ENCODE assay signal across 8 mouse cellular contexts in the genomic region with DNA sequence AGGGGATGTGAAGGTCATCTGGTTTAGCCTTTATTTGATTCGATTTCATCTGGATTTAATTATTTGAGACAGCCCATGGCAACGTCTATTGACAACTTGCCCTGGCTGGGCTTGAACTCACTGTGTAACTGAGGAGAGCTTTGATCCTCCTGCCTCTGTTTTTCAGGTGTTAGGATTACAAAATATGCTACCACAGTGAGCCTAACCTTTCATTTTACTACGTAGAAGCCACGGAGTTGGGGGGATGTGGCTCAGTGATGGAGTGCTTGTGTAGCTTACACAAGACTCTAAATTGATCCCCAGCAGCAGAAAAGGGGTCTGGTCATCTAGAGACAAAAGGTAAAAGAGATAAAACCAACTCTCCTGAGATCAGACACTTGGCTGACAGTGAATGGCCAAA. TPM values are rescaled to one million over a fixed set of nuclear protein-coding genes. Genes with fewer than 3 reads are reported as not detected.
DNase-seq lines count a peak whose midpoint lies in the region; ATAC-seq lines count a peak whose summit lies in the region.

No protein-coding gene starts in this region.

- H3K9ac ChIP-seq in midbrain, embryonic 15.5 days = no peak overlapping the region

- H3K27me3 ChIP-seq in embryonic facial prominence, embryonic 10.5 days (replicated peaks; ENCODE audit: low read depth, poor library complexity, severe bottlenecking) = peaks cover 60% of the 10 kb centered on the region
- peaks cover 20% of the 10 kb centered on the region for H3K27me3 ChIP-seq in midbrain, embryonic 15.5 days (replicated peaks)

- no peaks in the 10 kb centered on the region for H3K36me3 ChIP-seq in embryonic facial prominence, embryonic 10.5 days (replicated peaks)
- H3K36me3 ChIP-seq in midbrain, embryonic 15.5 days (replicated peaks) = no peaks in the 10 kb centered on the region

- peak overlapping the region; percentile 80 for H3K4me3 ChIP-seq in embryonic facial prominence, embryonic 10.5 days
- peak overlapping the region; percentile 81 for H3K4me3 ChIP-seq in midbrain, embryonic 15.5 days

- DNase-seq in heart, adult 11 months = peak; percentile 59
- DNase-seq in heart, adult 18-20 months = no peak
- DNase-seq in embryonic facial prominence, embryonic 10.5 days (ENCODE audit: low spot score) = peak; percentile 14
- peak; percentile 31 for DNase-seq in hindlimb bud, embryonic 11.5 days (ENCODE audit: extremely low spot score, low read depth, low spot score)
- no peak for DNase-seq in adipocyte (ENCODE audit: low spot score)
- no peak for DNase-seq in layer of hippocampus, adult 18-20 months (ENCODE audit: low spot score in 2 of 2)
- DNase-seq in ovary, postnatal 14 days (ENCODE audit: low spot score) = no peak

- H3K9me3 ChIP-seq in embryonic facial prominence, embryonic 10.5 days = no peaks in the 10 kb centered on the region
- H3K9me3 ChIP-seq in midbrain, embryonic 15.5 days = no peaks in the 10 kb centered on the region

- WGBS in embryonic facial prominence, embryonic 10.5 days = 31% methylated on average over 4 of the region's 4 CpGs
- WGBS in midbrain, embryonic 15.5 days = 46% methylated on average over 4 of the region's 4 CpGs

- H3K4me1 ChIP-seq in embryonic facial prominence, embryonic 10.5 days = peaks cover 18% of the 10 kb centered on the region
- peaks cover 13% of the 10 kb centered on the region; the same call in 1 of the 2 replicates for H3K4me1 ChIP-seq in midbrain, embryonic 15.5 days

- no peak for ATAC-seq in midbrain, embryonic 15.5 days (replicated peaks)

- no peak overlapping the region for H3K27ac ChIP-seq in embryonic facial prominence, embryonic 10.5 days (replicated peaks)
- no peak overlapping the region for H3K27ac ChIP-seq in midbrain, embryonic 15.5 days

- H3K4me2 ChIP-seq in midbrain, embryonic 15.5 days = peak overlapping the region; percentile 98

RNA-seq across cellular contexts. Expression of gene Strip2, which starts 1.1 kb away (rescaled TPM):
- total RNA-seq in heart, adult 18-20 months (2021) = 10 to 100 TPM; 53.5 to 55.1 TPM
- 0.65 and 0.82 TPM in 2 replicates for polyA plus RNA-seq in embryonic facial prominence, embryonic 10.5 days (2016; fragmentation: Nextera tagmentation; extraction: Ambion mirVana)
- 3.9 and 4.0 TPM in 2 replicates for polyA plus RNA-seq in midbrain, embryonic 15.5 days (2015; fragmentation: Nextera tagmentation; extraction: Ambion mirVana)
- total RNA-seq in layer of hippocampus, adult 18-20 months (2021) = 10 to 100 TPM; 22.5 to 28.8 TPM

Comparison
In these comparisons a context has a peak if more than half of its experiments do, and no peak if none do; other contexts are left out.
1. DNase-seq: peak in heart, adult 11 months (single experiment), embryonic facial prominence, embryonic 10.5 days (single experiment) and hindlimb bud, embryonic 11.5 days (single experiment); none in heart, adult 18-20 months (0 of 2), adipocyte (single experiment), layer of hippocampus, adult 18-20 months (0 of 2) and ovary, postnatal 14 days (single experiment).